Mouse (Mus musculus) cerebellum, adult 2 months (tissue): ENCODE results near the gene Tmem79. TPM values are rescaled to one million over a fixed set of nuclear protein-coding genes. Genes with fewer than 3 reads are reported as not detected.
"Not testable (repeated sequence)": the region's sequence is repeated elsewhere in the genome, so short reads cannot be mapped to it uniquely, and the experiment has no call there.

Experiments
- DNase-seq, 2 experiments: peaks; one replicate each; pipeline ENCODE4 v3.0.0; 2021
- H3K27ac ChIP-seq: fragments of 200-500 bp; 2 replicates; pipeline ENCODE4 v1.5.1; 2012; ENCODE audit warnings: low read length, control low read depth, inconsistent platforms; ENCODE audit not compliant: insufficient read depth
- H3K27me3 ChIP-seq: fragments of 200-500 bp; 2 replicates; pipeline ENCODE4 v1.6.1; 2012; ENCODE audit warnings: inconsistent platforms, mild to moderate bottlenecking, low read length, moderate library complexity; ENCODE audit not compliant: control insufficient read depth, insufficient read depth
- H3K4me1 ChIP-seq: fragments of 200-500 bp; 2 replicates; pipeline ENCODE4 v1.6.1; 2011; ENCODE audit warnings: low read length; ENCODE audit not compliant: control insufficient read depth, insufficient read depth
- H3K4me3 ChIP-seq: fragments of 200-500 bp; replicated peaks from 2 replicates; pipeline ENCODE3; 2011; ENCODE audit warnings: mild to moderate bottlenecking, low read depth, low read length, control low read depth; ENCODE audit not compliant: insufficient read depth
- CTCF ChIP-seq: fragments of 200-500 bp; IDR thresholded peaks from 2 replicates; pipeline ENCODE4 v1.5.1; 2011; ENCODE audit warnings: low read depth, mild to moderate bottlenecking, control low read depth, low read length, moderate library complexity, borderline replicate concordance; ENCODE audit not compliant: insufficient read depth
- POLR2A ChIP-seq: fragments of 200-500 bp; IDR thresholded peaks from 2 replicates; pipeline ENCODE4 v1.6.1; 2011; ENCODE audit warnings: low read length, control low read depth, borderline replicate concordance; ENCODE audit not compliant: insufficient read depth
- WGBS: fragments of 180-500 bp; shearing (Covaris S2); methylation state at CpG from one replicate; pipeline ENCODE4 v1.1.7; 2018; 5-methylcytosine and 5-hydroxymethylcytosine counted together
- polyA plus RNA-seq: library from polyadenylated mRNA; depleted of rRNA; stranded (reverse); fragments of >200 nt; gene quantifications from 2 replicates; pipeline ENCODE4 v1.2.3, GENCODE M21; 2012

The Tmem79 gene
- polyA plus RNA-seq, 1 experiment: 1.3 TPM

GRCm38 (mm10) chr3:88366830-88367428 is 31.0 kb upstream of the Tmem79 start:
- DNase-seq, H3K27ac ChIP-seq, H3K4me3 ChIP-seq, H3K27me3 ChIP-seq, H3K4me1 ChIP-seq: not testable (repeated sequence)
- 9% methylated on average over 19 of the region's 22 CpGs for WGBS

DNA sequence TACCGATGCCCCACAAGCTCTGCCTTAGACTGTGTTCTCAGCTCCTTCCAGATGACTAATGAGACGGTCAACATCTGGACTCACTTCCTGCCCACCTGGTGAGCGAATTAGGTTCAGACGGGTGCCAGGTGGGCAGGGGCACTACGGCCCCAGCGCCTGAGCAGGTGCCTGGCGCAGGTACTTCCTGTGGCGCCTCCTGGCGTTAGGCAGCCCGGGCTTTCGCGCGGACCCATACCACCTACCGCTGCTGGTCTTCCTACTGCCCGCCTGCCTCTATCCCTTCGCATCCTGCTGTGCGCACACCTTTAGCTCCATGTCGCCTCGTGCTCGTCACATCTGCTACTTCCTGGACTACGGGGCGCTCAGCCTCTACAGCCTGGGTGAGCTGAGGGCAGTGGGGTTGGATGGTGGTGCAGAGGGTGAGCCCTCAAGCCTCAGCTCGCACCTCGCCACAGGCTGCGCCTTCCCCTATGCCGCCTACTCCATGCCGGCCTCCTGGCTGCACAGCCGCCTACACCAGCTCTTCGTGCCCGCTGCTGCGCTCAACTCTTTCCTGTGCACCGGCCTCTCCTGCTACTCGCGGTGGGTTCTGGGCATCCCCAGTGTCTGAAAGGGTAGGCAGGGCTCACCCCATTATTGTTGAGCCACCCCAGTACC is 29.9 kb upstream of the Tmem79 start:
- 39% methylated on average over 34 of the region's 34 CpGs for WGBS
- Histone ChIP-seq H3K4me1 (no peaks in the 10 kb centered on the region), H3K27ac (no peak overlapping the region), H3K4me3 (no peak overlapping the region), H3K27me3 (no peaks in the 10 kb centered on the region)
- TF ChIP-seq POLR2A: no peak
- TF ChIP-seq CTCF: no peak
- DNase-seq: no peak

DNA sequence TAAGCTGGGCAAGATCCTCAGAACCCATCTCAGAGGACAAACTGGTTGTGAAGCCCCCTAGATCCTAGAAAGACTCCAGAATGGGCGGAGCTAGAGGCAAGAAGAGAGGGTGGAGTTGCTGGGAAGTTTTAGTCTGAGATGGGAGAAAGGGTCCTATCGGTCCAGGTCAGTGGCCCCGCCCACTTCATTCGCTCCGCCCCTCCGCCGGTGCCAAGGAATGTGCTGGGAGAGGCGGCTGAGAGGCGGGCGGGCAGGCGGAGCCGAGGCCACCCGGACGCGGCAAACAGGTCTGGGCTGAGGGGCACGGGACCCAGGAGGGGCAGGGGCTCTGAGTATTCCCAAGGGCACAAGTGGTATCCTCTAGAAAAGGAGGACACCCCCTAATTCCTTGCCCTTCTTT is 28.4 kb upstream of the Tmem79 start, which contains the start of gene Paqr6:
TSS of gene Paqr6 (plus strand) at position 248 of the 400 bp plus-strand sequence.
- TF ChIP-seq POLR2A (no peak), CTCF (no peak)
- DNase-seq: peak; percentile 43 to 47
- no peaks in the 10 kb centered on the region for H3K4me1 ChIP-seq
- H3K4me3 ChIP-seq: peak within 1 kb of the TSS; percentile 13
- H3K27me3 ChIP-seq: no peaks in the 10 kb centered on the region
- peak within 1 kb of the TSS; percentile 40 for H3K27ac ChIP-seq
- 5% methylated on average over 16 of the region's 16 CpGs for WGBS

DNA sequence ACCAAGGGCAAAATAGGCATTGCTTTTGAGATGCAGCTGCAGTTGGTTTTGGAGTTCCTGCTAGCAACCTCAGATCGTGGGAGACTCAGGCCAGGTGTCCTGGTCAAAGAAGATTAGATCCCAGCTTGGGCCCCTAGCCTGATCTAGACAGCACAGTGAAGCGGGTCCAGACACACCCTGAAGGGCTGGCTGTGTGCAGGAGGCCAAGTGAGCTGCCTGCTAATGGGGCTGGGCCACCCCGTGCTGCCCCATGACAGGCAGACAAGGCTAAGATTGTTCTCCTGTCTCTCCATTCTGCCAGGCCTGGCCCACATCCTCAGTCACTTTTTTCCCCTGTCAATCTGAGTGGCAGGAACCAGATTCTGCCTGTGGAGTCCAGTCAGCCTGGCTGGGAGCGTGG is 27.8 kb upstream of the Tmem79 start:
- DNase-seq: peak in 1 of 2 experiments; percentile 57
- Histone ChIP-seq H3K4me1 (no peaks in the 10 kb centered on the region), H3K27ac (peak overlapping the region; percentile 40), H3K27me3 (no peaks in the 10 kb centered on the region), H3K4me3 (no peak overlapping the region)
- 39% methylated on average over 4 of the region's 4 CpGs for WGBS
- TF ChIP-seq CTCF (no peak), POLR2A (no peak)

DNA sequence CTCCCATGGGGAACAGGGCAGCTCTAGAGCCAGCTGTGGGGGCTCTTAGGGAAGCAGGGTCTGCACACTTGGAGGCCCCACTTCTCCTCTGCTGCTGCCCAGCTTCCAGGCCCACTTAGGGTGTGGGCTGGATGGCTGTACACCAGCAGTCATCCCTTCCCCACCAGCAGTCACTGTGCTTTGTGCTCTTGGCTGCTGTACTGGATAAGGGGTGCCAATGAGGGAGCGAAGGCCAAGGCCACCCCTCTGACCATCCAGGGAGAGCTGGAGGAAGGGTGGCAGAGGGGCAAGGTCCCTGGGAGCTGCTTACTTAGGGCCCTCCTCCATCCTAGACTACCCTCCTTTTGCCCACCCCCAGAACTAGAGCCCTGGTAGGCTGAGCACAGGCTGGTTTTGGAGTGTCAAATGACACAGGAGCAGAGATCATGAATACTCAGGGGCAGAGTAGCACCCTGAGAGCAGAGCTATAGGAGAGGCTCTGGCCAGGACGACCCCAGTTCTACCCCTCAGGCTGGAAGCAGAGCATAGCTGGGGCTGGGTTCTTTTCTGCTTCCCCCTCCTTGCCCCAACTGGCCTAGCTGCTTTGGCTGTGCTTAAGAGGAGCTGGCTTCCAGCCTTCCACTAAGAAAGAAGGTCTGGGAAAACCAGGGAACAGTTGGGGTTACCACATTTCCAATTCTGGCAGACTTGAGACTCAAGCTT is 25.8 kb upstream of the Tmem79 start:
- no peaks in the 10 kb centered on the region for H3K4me1 ChIP-seq
- no peaks in the 10 kb centered on the region for H3K27me3 ChIP-seq
- peak in 1 of 2 experiments; percentile 44 for DNase-seq
- no peak overlapping the region; the same call in 1 of the 2 replicates for H3K27ac ChIP-seq
- H3K4me3 ChIP-seq: no peak overlapping the region
- no peak for TF ChIP-seq POLR2A
- TF ChIP-seq CTCF: no peak
- 71% methylated on average over 2 of the region's 2 CpGs for WGBS

GRCm38 (mm10) chr3:88361096-88361495 is 25.1 kb upstream of the Tmem79 start:
- H3K4me1 ChIP-seq: no peaks in the 10 kb centered on the region; the same call in 1 of the 2 replicates
- 51% methylated on average over 6 of the region's 6 CpGs for WGBS
- H3K4me3 ChIP-seq: no peak overlapping the region
- H3K27me3 ChIP-seq: no peaks in the 10 kb centered on the region
- DNase-seq: no peak
- no peak overlapping the region for H3K27ac ChIP-seq
- no peak for TF ChIP-seq CTCF
- TF ChIP-seq POLR2A: no peak

DNA sequence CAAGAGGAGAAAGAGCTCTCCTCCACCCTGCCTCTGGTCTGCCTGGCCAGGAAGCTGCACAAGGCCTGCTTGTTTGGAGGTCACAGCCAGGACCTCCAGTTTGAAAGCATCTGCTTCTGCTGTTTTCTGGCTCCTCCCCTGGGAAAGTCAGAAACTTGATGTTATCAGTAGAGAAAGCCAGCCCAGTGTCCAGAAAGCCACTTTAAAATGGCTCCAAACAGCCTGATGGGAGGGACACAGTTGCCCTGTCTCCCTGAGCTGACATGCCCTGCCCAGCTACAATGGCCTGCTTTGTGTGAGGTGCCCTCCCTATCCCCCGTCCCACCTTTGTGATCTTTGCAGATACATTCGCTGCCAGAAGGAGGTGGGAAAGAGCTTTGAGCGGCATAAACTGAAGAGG is 24.0 kb upstream of the Tmem79 start:
- H3K4me3 ChIP-seq: no peak overlapping the region
- H3K27ac ChIP-seq: peak overlapping the region; percentile 62
- no peak for TF ChIP-seq CTCF
- no peaks in the 10 kb centered on the region for H3K27me3 ChIP-seq
- H3K4me1 ChIP-seq: peaks cover 4% of the 10 kb centered on the region; the same call in 1 of the 2 replicates
- 64% methylated on average over 3 of the region's 3 CpGs for WGBS
- no peak for DNase-seq

DNA sequence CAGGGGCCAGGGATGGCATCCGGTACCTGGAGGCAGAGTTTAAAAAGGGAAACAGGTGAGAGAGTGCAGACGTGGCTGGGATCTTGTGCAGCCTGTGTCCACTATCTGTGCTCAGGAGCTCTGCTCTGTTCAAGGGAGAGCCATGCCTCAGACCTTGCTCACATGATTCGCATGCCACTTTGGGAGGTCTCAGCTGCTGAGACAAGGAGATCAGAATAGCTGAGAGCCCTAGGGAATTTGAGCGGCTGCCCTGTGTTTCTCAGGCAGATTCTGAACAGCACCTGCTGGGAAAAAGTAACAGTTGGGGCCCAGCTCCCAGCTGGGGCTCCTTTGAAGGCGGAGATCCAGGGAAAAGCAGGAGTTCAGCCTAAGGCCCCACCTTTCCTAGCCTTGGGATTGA is 23.6 kb upstream of the Tmem79 start:
- DNase-seq: no peak
- H3K27ac ChIP-seq: peak overlapping the region; percentile 62; the same call in 1 of the 2 replicates
- H3K27me3 ChIP-seq: no peaks in the 10 kb centered on the region
- no peak for TF ChIP-seq CTCF
- TF ChIP-seq POLR2A: no peak
- H3K4me3 ChIP-seq: no peak overlapping the region
- peaks cover 5% of the 10 kb centered on the region; the same call in 1 of the 2 replicates for H3K4me1 ChIP-seq
- WGBS: 67% methylated on average over 5 of the region's 5 CpGs
